Mouse (Mus musculus) CH12.LX (cell line): ENCODE data around the gene Plekha5. TPM values are rescaled to one million over a fixed set of nuclear protein-coding genes. Genes with fewer than 3 reads are reported as not detected.

Source experiments
- DNase-seq: peaks from one replicate; pipeline ENCODE4 v3.0.0-alpha.2; 2013; ENCODE audit errors: extremely low read depth
- H3K27ac ChIP-seq: 2 replicates; pipeline ENCODE4 v1.5.1; 2012; ENCODE audit warnings: low read depth, mild to moderate bottlenecking, control low read depth, moderate library complexity; ENCODE audit not compliant: insufficient read depth
- H3K27me3 ChIP-seq: replicated peaks from 2 replicates; pipeline ENCODE3; 2012; ENCODE audit warnings: inconsistent platforms
- H3K36me3 ChIP-seq, 2 experiments: replicated peaks in 1 of 2; 2 replicates each; pipeline versions ENCODE3 to v1.6.1; 2012; ENCODE audit warnings: inconsistent platforms in 1 of 2, low read length in 1 of 2, mild to moderate bottlenecking in 1 of 2, mixed read lengths in 1 of 2, moderate library complexity in 1 of 2; ENCODE audit not compliant: control insufficient read depth in 1 of 2, insufficient read depth in 1 of 2
- H3K4me1 ChIP-seq, 2 experiments: 2 replicates each; pipeline ENCODE4 v1.6.1; 2012; ENCODE audit warnings: inconsistent platforms in 1 of 2, moderate library complexity in 1 of 2; ENCODE audit not compliant: insufficient read depth in 2 of 2, control insufficient read depth in 1 of 2
- H3K4me2 ChIP-seq: 2 replicates; pipeline ENCODE4 v1.6.1; 2012; ENCODE audit warnings: low read depth, mild to moderate bottlenecking, control low read depth; ENCODE audit not compliant: poor library complexity, insufficient read depth, severe bottlenecking
- H3K4me3 ChIP-seq, 3 experiments: fragments of 150-350 bp in 1 of 3; sonication (generic) in 1 of 3; replicated peaks in 1 of 3; 2 replicates each; pipeline versions ENCODE3 to v1.5.1; 2011 to 2012; ENCODE audit warnings: low read depth in 2 of 3, low read length in 2 of 3, mild to moderate bottlenecking in 2 of 3, moderate library complexity in 2 of 3, control low read depth in 1 of 3, improper control_type of control experiment in 1 of 3, inconsistent platforms in 1 of 3, mixed read lengths in 1 of 3; ENCODE audit not compliant: poor library complexity in 1 of 3
- H3K79me2 ChIP-seq: replicated peaks from 2 replicates; pipeline ENCODE4 v1.6.1; 2012; ENCODE audit warnings: mild to moderate bottlenecking, moderate library complexity; ENCODE audit not compliant: control insufficient read depth, poor library complexity, insufficient read depth, severe bottlenecking; ENCODE audit errors: extremely low read depth
- H3K9ac ChIP-seq: 2 replicates; pipeline ENCODE4 v1.6.1; 2012; ENCODE audit warnings: low read depth, mild to moderate bottlenecking, control low read depth, moderate library complexity; ENCODE audit not compliant: insufficient read depth
- H3K9me3 ChIP-seq: replicated peaks from 2 replicates; pipeline ENCODE3; 2012; ENCODE audit warnings: low read length, inconsistent platforms, mixed read lengths
- BHLHE40 ChIP-seq: IDR thresholded peaks from 2 replicates; pipeline ENCODE4 v1.6.1; 2011; ENCODE audit warnings: mild to moderate bottlenecking, low read depth, low read length, improper control_type of control experiment
- CHD1 ChIP-seq: IDR thresholded peaks from 2 replicates; pipeline ENCODE4 v1.6.1; 2012; ENCODE audit warnings: low read depth, low read length, improper control_type of control experiment, inconsistent platforms
- CHD2 ChIP-seq: IDR thresholded peaks from 2 replicates; pipeline ENCODE4 v1.6.1; 2011; ENCODE audit warnings: low read length, improper control_type of control experiment
- CTCF ChIP-seq, 2 experiments: IDR thresholded peaks in 1 of 2; conservative IDR thresholded peaks in 1 of 2; 2 replicates each; pipeline ENCODE4 v1.5.1; 2011 to 2012; ENCODE audit warnings: low read depth in 2 of 2, low read length in 2 of 2, improper control_type of control experiment in 1 of 2, inconsistent platforms in 1 of 2, mild to moderate bottlenecking in 1 of 2, moderate library complexity in 1 of 2
- E2F4 ChIP-seq: IDR thresholded peaks from 2 replicates; pipeline ENCODE4 v1.6.1; 2011; ENCODE audit warnings: low read depth, low read length, improper control_type of control experiment; ENCODE audit not compliant: insufficient replicate concordance
- ELF1 ChIP-seq: IDR thresholded peaks from 2 replicates; pipeline ENCODE4 v1.6.1; 2014; ENCODE audit warnings: low read depth, mild to moderate bottlenecking, inconsistent platforms, low read length, improper control_type of control experiment
- GABPA ChIP-seq: IDR thresholded peaks from 2 replicates; pipeline ENCODE4 v1.6.1; 2012; ENCODE audit warnings: low read depth, low read length, improper control_type of control experiment, inconsistent platforms; ENCODE audit not compliant: insufficient replicate concordance
- HCFC1 ChIP-seq: IDR thresholded peaks from 2 replicates; pipeline ENCODE4 v1.6.1; 2012; ENCODE audit warnings: low read depth, mild to moderate bottlenecking, inconsistent platforms, low read length, improper control_type of control experiment
- JUN ChIP-seq: IDR thresholded peaks from 2 replicates; pipeline ENCODE4 v1.6.1; 2011; ENCODE audit warnings: low read depth, mild to moderate bottlenecking, low read length, improper control_type of control experiment, moderate library complexity; ENCODE audit not compliant: insufficient read depth
- JUND ChIP-seq: conservative IDR thresholded peaks from 2 replicates; pipeline ENCODE4 v1.6.1; 2011; ENCODE audit warnings: low read depth, low read length, improper control_type of control experiment
- MAFK ChIP-seq: IDR thresholded peaks from 2 replicates; pipeline ENCODE4 v1.6.1; 2011; ENCODE audit warnings: low read length, improper control_type of control experiment; ENCODE audit not compliant: insufficient replicate concordance
- MAX ChIP-seq: IDR thresholded peaks from 2 replicates; pipeline ENCODE4 v1.6.1; 2011; ENCODE audit warnings: low read length, improper control_type of control experiment
- MAZ ChIP-seq: IDR thresholded peaks from 2 replicates; pipeline ENCODE4 v1.6.1; 2012; ENCODE audit warnings: low read depth, mild to moderate bottlenecking, inconsistent platforms, low read length, improper control_type of control experiment, moderate library complexity
- MEF2A ChIP-seq: IDR thresholded peaks from 2 replicates; pipeline ENCODE4 v1.6.1; 2014; ENCODE audit warnings: low read depth, mild to moderate bottlenecking, inconsistent platforms, low read length, improper control_type of control experiment, borderline replicate concordance
- NELFE ChIP-seq: IDR thresholded peaks from 2 replicates; pipeline ENCODE4 v1.6.1; 2011; ENCODE audit warnings: low read depth, low read length, improper control_type of control experiment
- POLR2A ChIP-seq: IDR thresholded peaks from 2 replicates; pipeline ENCODE4 v1.6.1; 2011; ENCODE audit warnings: low read depth, mild to moderate bottlenecking, improper control_type of control experiment, low read length
- POLR2AphosphoS2 ChIP-seq: IDR thresholded peaks from 2 replicates; pipeline ENCODE4 v1.6.1; 2011; ENCODE audit warnings: low read depth, low read length, improper control_type of control experiment
- RAD21 ChIP-seq: IDR thresholded peaks from 2 replicates; pipeline ENCODE4 v1.6.1; 2011; ENCODE audit warnings: low read depth, mild to moderate bottlenecking, low read length, improper control_type of control experiment, moderate library complexity
- RCOR1 ChIP-seq: conservative IDR thresholded peaks from 2 replicates; pipeline ENCODE4 v1.6.1; 2012; ENCODE audit warnings: low read depth, mild to moderate bottlenecking, inconsistent platforms, low read length, improper control_type of control experiment
- SIN3A ChIP-seq: IDR thresholded peaks from 2 replicates; pipeline ENCODE4 v1.6.1; 2012; ENCODE audit warnings: low read length, improper control_type of control experiment, inconsistent platforms
- TBP ChIP-seq: conservative IDR thresholded peaks from 2 replicates; pipeline ENCODE4 v1.6.1; 2011; ENCODE audit warnings: low read depth, low read length, improper control_type of control experiment
- UBTF ChIP-seq: IDR thresholded peaks from 2 replicates; pipeline ENCODE4 v1.6.1; 2012; ENCODE audit warnings: low read depth, mild to moderate bottlenecking, inconsistent platforms, low read length, improper control_type of control experiment, moderate library complexity
- USF1 ChIP-seq: IDR thresholded peaks from 2 replicates; pipeline ENCODE4 v1.6.1; 2014; ENCODE audit warnings: low read depth, mild to moderate bottlenecking, inconsistent platforms, low read length, improper control_type of control experiment
- USF2 ChIP-seq: conservative IDR thresholded peaks from 2 replicates; pipeline ENCODE4 v1.6.1; 2011; ENCODE audit warnings: low read depth, low read length, improper control_type of control experiment
- ZNF384 ChIP-seq: IDR thresholded peaks from 2 replicates; pipeline ENCODE4 v1.6.1; 2012; ENCODE audit warnings: low read depth, low read length, improper control_type of control experiment, inconsistent platforms
- dilution Hi-C: fragments of 300-500 bp; cut with MboI; formaldehyde crosslinking; loops from 2 replicates; pipeline ENCODE4 v1.14.3; 2020; ENCODE audit warnings: low sequenced_read_pairs; ENCODE audit not compliant: extremely low pct_unique_long_range_greater_than_20kb, extremely low pct_ligation_motif_present
- in situ Hi-C: fragments of 300-500 bp; cut with MboI; formaldehyde crosslinking; loops from 3 replicates; pipeline ENCODE4 v1.14.3; 2019; ENCODE audit warnings: low sequenced_read_pairs, low pct_ligation_motif_present, low pct_unique_long_range_greater_than_20kb, mixed read lengths
- polyA plus RNA-seq: library from polyadenylated mRNA; unstranded; fragments of >175 nt; gene quantifications from 2 replicates; pipeline ENCODE4 v1.2.1, GENCODE M21; 2012; ENCODE audit warnings: low read depth; ENCODE audit not compliant: insufficient read length
- total RNA-seq, 2 experiments: library from RNA; depleted of rRNA; stranded (reverse); fragments of 300-350 nt in 1 of 2; fragments of >200 nt in 1 of 2; gene quantifications; 2 replicates each; pipeline ENCODE4 v1.2.3; 2012 to 2014

The Plekha5 gene
- total and polyA plus RNA-seq, 3 experiments: 0.12 to 0.38 (median 0.27) TPM

DNA sequence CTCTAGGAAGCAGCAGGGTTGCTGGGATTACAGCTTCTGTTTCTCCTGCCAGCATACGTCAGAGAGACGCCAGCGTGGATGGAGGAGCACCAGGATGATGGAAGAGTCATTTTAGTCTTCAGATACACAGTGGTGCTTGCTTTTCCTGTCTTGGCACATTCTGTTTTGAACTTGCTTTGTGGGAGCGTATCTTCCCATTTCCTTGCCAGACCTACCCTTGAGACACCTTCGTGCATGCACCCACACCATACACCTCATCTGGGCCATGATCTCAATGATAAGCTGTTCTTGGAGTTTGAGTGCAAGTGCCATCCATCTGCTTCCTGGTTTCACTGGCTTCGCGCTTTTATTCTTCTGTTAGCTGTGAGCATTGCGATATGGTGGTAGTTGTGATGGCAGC is 28.9 kb downstream of the Plekha5 start:
- no peaks in the 10 kb centered on the region for H3K9me3 ChIP-seq
- TF ChIP-seq NELFE (no peak), CTCF (conservative IDR thresholded peaks at IDR 0.05 in 1 of 2, IDR thresholded peaks at IDR 0.05 in 1 of 2; ENCODE audit: low read depth in 2 of 2, low read length in 2 of 2) (no peak), CHD1 (no peak), UBTF (no peak), E2F4 (no peak), MAFK (no peak), HCFC1 (no peak), GABPA (no peak), RAD21 (no peak), MAX (no peak), USF2 (no peak), JUND (no peak), MEF2A (no peak), RCOR1 (no peak), POLR2A (no peak), TBP (no peak)
- H3K4me2 ChIP-seq: no peak overlapping the region
- H3K27ac ChIP-seq: no peak overlapping the region
- H3K27me3 ChIP-seq: no peaks in the 10 kb centered on the region
- dilution Hi-C loops (no loop called here), in situ Hi-C loops (loop anchor here (25.0 kb wide), 1 partner anchor 985 kb away; no protein-coding TSS in a partner anchor)
- H3K4me1 ChIP-seq: peaks cover 4 to 7% of the 10 kb centered on the region in 2 experiments; a peak in 1 of 4 replicates
- no peak overlapping the region for H3K9ac ChIP-seq
- H3K36me3 ChIP-seq: no peaks in the 10 kb centered on the region
- H3K4me3 ChIP-seq: no peak overlapping the region
- H3K79me2 ChIP-seq: no peaks in the 10 kb centered on the region
- no peak for DNase-seq

GRCm38 (mm10) chr6:140453454-140453853 is 29.6 kb downstream of the Plekha5 start:
- no peaks in the 10 kb centered on the region for H3K36me3 ChIP-seq
- no peak overlapping the region for H3K4me2 ChIP-seq
- dilution Hi-C loops: no loop called here
- no peaks in the 10 kb centered on the region for H3K9me3 ChIP-seq
- TF ChIP-seq UBTF (no peak), E2F4 (no peak), CHD2 (no peak), MAFK (no peak), USF1 (no peak), BHLHE40 (no peak), JUND (no peak), HCFC1 (no peak), POLR2AphosphoS2 (no peak), SIN3A (no peak), ZNF384 (no peak), MAX (no peak), ELF1 (no peak), MAZ (no peak), JUN (no peak), MEF2A (no peak)
- no peaks in the 10 kb centered on the region for H3K27me3 ChIP-seq
- no peaks in the 10 kb centered on the region for H3K79me2 ChIP-seq
- H3K27ac ChIP-seq: no peak overlapping the region
- no peak overlapping the region for H3K4me3 ChIP-seq
- no peak for DNase-seq
- no peak overlapping the region for H3K9ac ChIP-seq
- in situ Hi-C loops: loop anchor here (25.0 kb wide), 1 partner anchor 984 kb away; no protein-coding TSS in a partner anchor
- peaks cover 4 to 7% of the 10 kb centered on the region in 2 experiments; a peak in 1 of 4 replicates for H3K4me1 ChIP-seq
